Mouse (Mus musculus) embryonic fibroblast, embryonic 13.5 days (primary cell): ENCODE data around the gene Gdpd3. TPM values are rescaled to one million over a fixed set of nuclear protein-coding genes. Genes with fewer than 3 reads are reported as not detected.
A peak's percentile ranks its signal among the peaks of the same experiment; 100 is the strongest.

Experiments used
- H3K27ac ChIP-seq: 2 replicates; pipeline ENCODE4 v1.5.1; 2012; ENCODE audit warnings: low read length, control low read depth, inconsistent platforms; ENCODE audit not compliant: insufficient read depth
- H3K4me1 ChIP-seq: 2 replicates; pipeline ENCODE4 v1.6.1; 2011; ENCODE audit warnings: low read length; ENCODE audit not compliant: control insufficient read depth, insufficient read depth
- H3K4me3 ChIP-seq: 2 replicates; pipeline ENCODE4 v1.5.1; 2011; ENCODE audit warnings: mild to moderate bottlenecking, control low read depth, low read length; ENCODE audit not compliant: insufficient read depth
- CTCF ChIP-seq: IDR thresholded peaks from 2 replicates; pipeline ENCODE4 v1.5.1; 2011; ENCODE audit warnings: mild to moderate bottlenecking, control low read depth, low read length, moderate library complexity, borderline replicate concordance; ENCODE audit not compliant: insufficient read depth
- POLR2A ChIP-seq: IDR thresholded peaks from 2 replicates; pipeline ENCODE4 v1.6.1; 2011; ENCODE audit warnings: low read depth, mild to moderate bottlenecking, control low read depth, low read length, moderate library complexity
- polyA plus RNA-seq: library from polyadenylated mRNA; stranded (reverse); fragments of >200 nt; gene quantifications from 2 replicates; pipeline ENCODE4 v1.2.4, GENCODE M21; 2011; ENCODE audit warnings: low read depth; ENCODE audit not compliant: missing spikeins, insufficient read length

Gene Gdpd3
- polyA plus RNA-seq, 1 experiment = 3.6 TPM

- H3K27ac ChIP-seq = no peak overlapping the region
- H3K4me1 ChIP-seq = no peaks in the 10 kb centered on the region
- H3K4me3 ChIP-seq = no peak overlapping the region
- TF ChIP-seq POLR2A (no peak), CTCF (no peak)
Observed at GRCm38 (mm10) chr7:126801057-126801422, 34.9 kb downstream of the Gdpd3 start.

GRCm38 (mm10) chr7:126802134-126802889 is 36.2 kb downstream of the Gdpd3 start:
- H3K4me3 ChIP-seq = no peak overlapping the region
- TF ChIP-seq POLR2A (no peak), CTCF (no peak)
- H3K27ac ChIP-seq = no peak overlapping the region
- no peaks in the 10 kb centered on the region for H3K4me1 ChIP-seq

GRCm38 (mm10) chr7:126803181-126803580 is 37.0 kb downstream of the Gdpd3 start:
- H3K4me3 ChIP-seq = no peak overlapping the region
- no peak for TF ChIP-seq POLR2A
- no peak for TF ChIP-seq CTCF
- H3K27ac ChIP-seq = no peak overlapping the region
- no peaks in the 10 kb centered on the region for H3K4me1 ChIP-seq

DNA sequence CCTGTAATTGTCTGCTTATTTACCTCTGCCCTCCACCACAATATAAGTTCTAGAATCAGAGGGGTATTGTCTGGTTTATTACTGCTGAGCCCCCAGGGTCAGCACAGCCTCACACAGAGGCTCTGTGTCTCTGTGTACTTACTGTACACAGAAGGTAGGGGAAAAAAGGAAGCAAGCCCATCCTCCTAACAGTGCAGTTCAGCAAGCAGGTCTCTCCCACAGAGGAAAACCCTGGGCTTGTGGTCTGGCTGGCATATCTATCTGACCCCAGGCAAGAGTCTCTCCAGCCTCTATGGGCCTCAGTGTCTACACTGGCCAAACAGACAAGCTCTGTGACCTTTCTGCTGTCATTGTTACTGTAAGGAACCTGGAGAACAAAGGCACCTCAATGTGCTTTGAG is 37.6 kb downstream of the Gdpd3 start:
- Histone ChIP-seq H3K4me3 (no peak overlapping the region), H3K4me1 (no peaks in the 10 kb centered on the region), H3K27ac (no peak overlapping the region)
- TF ChIP-seq CTCF = no peak
- TF ChIP-seq POLR2A = no peak

GRCm38 (mm10) chr7:126806956-126807355 is 40.8 kb downstream of the Gdpd3 start:
- Histone ChIP-seq H3K4me1 (no peaks in the 10 kb centered on the region), H3K27ac (peak overlapping the region; percentile 6; the same call in 1 of the 2 replicates), H3K4me3 (no peak overlapping the region)
- TF ChIP-seq CTCF (no peak), POLR2A (no peak)

DNA sequence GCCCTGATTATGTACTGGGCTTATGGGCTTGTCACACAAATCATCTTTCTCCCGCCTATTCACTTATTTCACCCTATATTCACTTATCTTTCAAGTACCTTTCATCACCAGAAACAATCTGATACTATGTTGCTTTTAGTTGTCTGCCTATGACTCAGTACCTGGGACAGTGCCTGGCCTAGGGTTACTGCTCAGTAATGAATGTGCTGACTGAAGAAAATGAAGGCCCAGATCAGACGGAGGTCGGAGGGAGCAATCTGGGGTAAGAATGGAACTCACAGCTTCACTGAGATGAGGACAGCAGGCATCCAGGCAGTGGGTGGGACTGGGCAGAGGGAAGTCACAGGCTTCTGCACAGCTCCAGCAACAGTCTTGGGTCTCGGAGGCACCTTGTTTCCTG is 41.3 kb downstream of the Gdpd3 start:
- Histone ChIP-seq H3K4me1 (no peaks in the 10 kb centered on the region), H3K4me3 (no peak overlapping the region), H3K27ac (peak overlapping the region; percentile 6; the same call in 1 of the 2 replicates)
- TF ChIP-seq POLR2A = no peak
- no peak for TF ChIP-seq CTCF

- Histone ChIP-seq H3K4me3 (peak overlapping the region; percentile 48), H3K4me1 (no peaks in the 10 kb centered on the region), H3K27ac (no peak overlapping the region)
- TF ChIP-seq POLR2A = peak; percentile 62
- TF ChIP-seq CTCF = no peak
Observed at GRCm38 (mm10) chr7:126808703-126809455, 42.7 kb downstream of the Gdpd3 start.

- Histone ChIP-seq H3K27ac (no peak overlapping the region), H3K4me3 (no peak overlapping the region), H3K4me1 (no peaks in the 10 kb centered on the region)
- no peak for TF ChIP-seq CTCF
- TF ChIP-seq POLR2A = no peak
Observed at GRCm38 (mm10) chr7:126809723-126810369, 43.7 kb downstream of the Gdpd3 start.

DNA sequence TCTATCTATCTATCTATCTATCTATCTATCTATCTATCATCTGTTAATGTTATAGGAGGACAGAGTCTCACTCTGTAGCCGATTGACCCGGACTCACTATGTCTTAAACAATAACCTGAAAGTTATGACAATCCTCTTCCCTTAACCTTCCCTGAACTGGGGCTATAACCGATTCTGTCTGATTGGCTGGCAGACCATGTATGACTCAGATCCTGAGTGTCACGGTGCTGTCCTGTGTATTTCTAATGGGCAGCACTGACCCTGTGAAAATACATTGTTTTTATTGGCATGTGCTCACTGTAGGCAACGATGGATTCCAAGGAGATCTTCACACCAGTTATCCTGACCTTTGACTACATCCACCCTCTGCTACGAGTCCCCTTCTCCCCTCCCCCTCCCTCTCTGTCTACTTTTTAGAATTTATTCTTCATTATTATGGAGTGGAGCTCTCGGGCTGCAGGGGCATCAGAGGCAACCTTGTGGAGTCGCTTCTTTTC is 49.6 kb downstream of the Gdpd3 start:
- TF ChIP-seq POLR2A (no peak), CTCF (no peak)
- Histone ChIP-seq H3K4me3 (no peak overlapping the region), H3K4me1 (no peaks in the 10 kb centered on the region), H3K27ac (no peak overlapping the region)
